ENCODE assay signal across 25 mouse cellular contexts in the genomic region with DNA sequence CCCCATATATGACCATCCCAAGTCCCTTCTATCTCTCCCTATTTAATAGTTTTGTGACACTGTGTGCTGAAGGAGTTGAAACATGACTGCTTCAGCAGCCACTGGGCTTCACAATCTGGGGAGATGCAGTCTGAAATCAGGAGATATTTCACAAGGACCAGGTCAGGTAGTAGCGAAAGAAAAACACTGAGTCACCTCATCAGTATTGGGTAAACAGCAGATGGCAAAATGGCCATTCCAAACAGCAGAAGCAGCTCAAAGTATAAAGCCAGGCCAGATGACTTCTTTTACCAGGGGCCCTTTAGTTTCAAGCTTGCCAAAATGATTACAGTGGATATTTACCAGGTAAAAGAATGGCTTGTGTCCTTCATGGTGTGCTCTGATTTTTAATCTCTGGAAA.
"Had no signal": no experiment of that assay in that cellular context is flagged by ENCODE, and none has a peak within 500 bp of the region (broad histone marks: within the 10 kb centered on the region; RNA-seq: fewer than 3 reads in every experiment).

No protein-coding gene starts in this region.

- H3K4me1 ChIP-seq: heart, embryonic 15.5 days; limb, embryonic 13.5 days; limb, embryonic 15.5 days had no signal

- H3K27me3 ChIP-seq: heart, embryonic 13.5 days; heart, embryonic 15.5 days; hindbrain, embryonic 13.5 days; hindbrain, embryonic 15.5 days; kidney, embryonic 15.5 days; limb, embryonic 13.5 days; limb, embryonic 15.5 days had no signal

- H3K9ac ChIP-seq: forebrain, postnatal 0 days; heart, embryonic 13.5 days; heart, embryonic 15.5 days; hindbrain, embryonic 13.5 days; hindbrain, embryonic 15.5 days; kidney, embryonic 15.5 days; limb, embryonic 13.5 days; limb, embryonic 15.5 days had no signal

- H3K27ac ChIP-seq: heart, adult 2 months; heart, embryonic 13.5 days; heart, embryonic 15.5 days; hindbrain, embryonic 13.5 days; hindbrain, embryonic 15.5 days; hindbrain, postnatal 0 days; kidney, embryonic 15.5 days; kidney, postnatal 0 days; limb, embryonic 13.5 days; limb, embryonic 15.5 days had no signal

- H3K36me3 ChIP-seq: heart, embryonic 13.5 days; heart, embryonic 15.5 days; hindbrain, embryonic 13.5 days; hindbrain, embryonic 15.5 days; kidney, embryonic 15.5 days; limb, embryonic 13.5 days; limb, embryonic 15.5 days had no signal

- H3K4me3 ChIP-seq: heart, adult 2 months; heart, embryonic 13.5 days; heart, embryonic 15.5 days; hindbrain, embryonic 13.5 days; hindbrain, embryonic 15.5 days; kidney, embryonic 15.5 days; limb, embryonic 13.5 days; limb, embryonic 15.5 days had no signal

- DNase-seq: forebrain, postnatal 0 days; gastrocnemius, postnatal 14 days; gastrocnemius, postnatal 36 days; heart, adult 11 months; heart, adult 2 months; heart, postnatal 14 days; heart, postnatal 36 days; kidney, adult 18-20 months; kidney, adult 9 months; kidney, postnatal 14 days; kidney, postnatal 36 days; layer of hippocampus, adult 9-11 months; layer of hippocampus, postnatal 36 days; left cerebral cortex, postnatal 4 days had no signal

- ATAC-seq: forebrain, postnatal 0 days; hindbrain, postnatal 0 days; intestine, embryonic 16.5 days had no signal

- H3K4me2 ChIP-seq: heart, embryonic 11.5 days; heart, embryonic 13.5 days; heart, embryonic 15.5 days; hindbrain, embryonic 13.5 days; hindbrain, embryonic 15.5 days; kidney, embryonic 15.5 days; limb, embryonic 13.5 days; limb, embryonic 15.5 days had no signal

- H3K9me3 ChIP-seq: heart, embryonic 13.5 days; heart, embryonic 15.5 days; hindbrain, embryonic 13.5 days; hindbrain, embryonic 15.5 days; kidney, embryonic 15.5 days; limb, embryonic 13.5 days; limb, embryonic 15.5 days had no signal
